Mouse (Mus musculus) erythroblast, embryonic 14.5 days (primary cell): ENCODE data around the gene Tmem265.

Experiments
- GATA1 ChIP-seq: IDR thresholded peaks from 2 replicates; pipeline ENCODE4 v1.6.1; 2012; ENCODE audit warnings: low read length, inconsistent platforms, mixed read lengths
- TAL1 ChIP-seq: IDR thresholded peaks from 3 replicates; pipeline ENCODE4 v1.6.1; 2012; ENCODE audit warnings: low read length, inconsistent platforms, mixed read lengths

- TF ChIP-seq TAL1 (no peak), GATA1 (no peak)
Observed at GRCm38 (mm10) chr7:127588901-127589300, 27.7 kb downstream of the Tmem265 start.
